Mouse (Mus musculus) forebrain, postnatal 0 days (tissue): Measurements from ENCODE around the gene Tpte. TPM values are rescaled to one million over a fixed set of nuclear protein-coding genes. Genes with fewer than 3 reads are reported as not detected.
"Not testable (repeated sequence)": the region's sequence is repeated elsewhere in the genome, so short reads cannot be mapped to it uniquely, and the experiment has no call there.

Experiments
- ATAC-seq: fragments of 200-750 bp; cut with Nextera tagmentation; 2 replicates; pipeline ENCODE4 v1.8.0; 2017; ENCODE audit warnings: mild to moderate bottlenecking, moderate library complexity
- DNase-seq: peaks from one replicate; pipeline ENCODE4 v3.0.0-alpha.2; 2015
- H3K27ac ChIP-seq: fragments of 300-500 bp; sonication (generic); 2 replicates; pipeline ENCODE4 v1.5.1; 2014; ENCODE audit warnings: low read depth, mild to moderate bottlenecking, antibody characterized with exemption, low read length, moderate library complexity, mixed read lengths
- H3K27me3 ChIP-seq: fragments of 300-500 bp; sonication (generic); 2 replicates; pipeline ENCODE4 v1.6.1; 2014; ENCODE audit warnings: mild to moderate bottlenecking, low read length, mixed read lengths; ENCODE audit not compliant: insufficient read depth
- H3K36me3 ChIP-seq: fragments of 300-500 bp; sonication (generic); 2 replicates; pipeline ENCODE4 v1.6.1; 2014; ENCODE audit warnings: mild to moderate bottlenecking, moderate library complexity; ENCODE audit not compliant: insufficient read depth
- H3K4me1 ChIP-seq: fragments of 300-500 bp; sonication (generic); 2 replicates; pipeline ENCODE4 v1.6.1; 2014; ENCODE audit warnings: antibody characterized with exemption; ENCODE audit not compliant: insufficient read depth
- H3K4me2 ChIP-seq: fragments of 300-500 bp; sonication (generic); 2 replicates; pipeline ENCODE4 v1.6.1; 2014; ENCODE audit warnings: low read depth, mild to moderate bottlenecking, moderate library complexity
- H3K4me3 ChIP-seq: fragments of 300-500 bp; sonication (generic); 2 replicates; pipeline ENCODE4 v1.5.1; 2014; ENCODE audit warnings: low read depth, low read length, mixed read lengths
- H3K9ac ChIP-seq: fragments of 300-500 bp; sonication (generic); 2 replicates; pipeline ENCODE4 v1.6.1; 2014; ENCODE audit warnings: mild to moderate bottlenecking
- H3K9me3 ChIP-seq: fragments of 300-500 bp; sonication (generic); 2 replicates; pipeline ENCODE4 v1.6.1; 2016; ENCODE audit warnings: low read length
- CTCF ChIP-seq: sonication (generic); IDR thresholded peaks from 2 replicates; pipeline ENCODE4 v1.5.1; 2016; ENCODE audit warnings: antibody characterized with exemption, control low read depth, low read depth
- WGBS: fragments of 180-500 bp; shearing (Covaris S2); extraction: QIAGEN DNeasy Blood & Tissue Kit; methylation state at CpG from one replicate; pipeline ENCODE4 v1.1.7; 2014; 5-methylcytosine and 5-hydroxymethylcytosine counted together
- polyA plus RNA-seq: library from polyadenylated mRNA; unstranded; fragments of >200 nt; fragmentation: Nextera tagmentation; extraction: Ambion mirVana; gene quantifications from 2 replicates; pipeline ENCODE4 v1.2.1, GENCODE M21; 2015
- total RNA-seq: library from RNA; depleted of rRNA; stranded (reverse); fragments of >200 nt; gene quantifications from 2 replicates; pipeline ENCODE4 v1.2.3, GENCODE M21; 2014

Tpte gene
- total and polyA plus RNA-seq, 2 experiments from 2014 or later = not detected

- H3K27me3 ChIP-seq = no peaks in the 10 kb centered on the region
- H3K4me1 ChIP-seq = no peaks in the 10 kb centered on the region
- no peak for TF ChIP-seq CTCF
- 72% methylated on average over 10 of the region's 10 CpGs for WGBS
- H3K4me2 ChIP-seq = no peak overlapping the region
- H3K9me3 ChIP-seq = no peaks in the 10 kb centered on the region
- no peak overlapping the region for H3K27ac ChIP-seq
- no peaks in the 10 kb centered on the region for H3K36me3 ChIP-seq
- ATAC-seq (no peak), DNase-seq (no peak)
- H3K9ac ChIP-seq = no peak overlapping the region
- H3K4me3 ChIP-seq = no peak overlapping the region
Measured at GRCm38 (mm10) chr8:22274641-22275040, 8.6 kb upstream of the Tpte start.

- no peak for TF ChIP-seq CTCF
- ATAC-seq (no peak), DNase-seq (no peak)
- H3K27ac ChIP-seq = no peak overlapping the region
- H3K4me1 ChIP-seq = 0 out of 2 replicates have a peak, but pooled peaks cover 4% of the 10 kb centered on the region
- 42% methylated on average over 2 of the region's 2 CpGs for WGBS
- H3K36me3 ChIP-seq = no peaks in the 10 kb centered on the region
- H3K4me3 ChIP-seq = no peak overlapping the region
- H3K27me3 ChIP-seq = no peaks in the 10 kb centered on the region
- no peaks in the 10 kb centered on the region for H3K9me3 ChIP-seq
- no peak overlapping the region for H3K4me2 ChIP-seq
- no peak overlapping the region for H3K9ac ChIP-seq
Measured at GRCm38 (mm10) chr8:22302326-22302725, 19.1 kb downstream of the Tpte start.

DNA sequence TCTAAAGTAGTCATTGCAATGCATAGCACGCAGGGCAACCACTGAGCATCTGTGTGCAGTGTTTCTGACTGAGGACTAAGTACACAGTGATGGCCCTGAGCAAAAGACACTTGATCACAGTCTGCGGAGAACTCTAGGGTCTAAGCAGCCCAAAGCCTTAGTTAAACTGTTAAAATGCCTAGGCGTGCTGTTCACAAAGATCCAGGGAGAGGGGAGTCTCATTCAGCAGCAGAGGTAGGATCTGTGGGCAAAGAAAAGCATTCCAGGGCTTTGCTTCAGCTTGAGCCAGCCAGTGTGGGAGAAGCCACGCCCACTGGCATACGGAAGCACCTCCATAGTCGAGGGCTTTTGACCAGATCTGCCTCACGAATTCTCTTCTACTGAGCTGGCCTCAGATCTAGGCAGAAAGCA lies 19.7 kb downstream of the Tpte start:
- Histone ChIP-seq H3K27me3 (no peaks in the 10 kb centered on the region), H3K27ac (no peak overlapping the region), H3K4me2 (peak overlapping the region; percentile 40), H3K9ac (no peak overlapping the region), H3K9me3 (no peaks in the 10 kb centered on the region), H3K4me1 (0 out of 2 replicates have a peak, but pooled peaks cover 4% of the 10 kb centered on the region), H3K4me3 (0 out of 2 replicates have a peak overlapping the region, but pooled peaks have one; percentile 9), H3K36me3 (no peaks in the 10 kb centered on the region)
- TF ChIP-seq CTCF = no peak
- WGBS = 9% methylated on average over 7 of the region's 7 CpGs
- peak; percentile 82 for ATAC-seq
- DNase-seq = peak; percentile 26

DNA sequence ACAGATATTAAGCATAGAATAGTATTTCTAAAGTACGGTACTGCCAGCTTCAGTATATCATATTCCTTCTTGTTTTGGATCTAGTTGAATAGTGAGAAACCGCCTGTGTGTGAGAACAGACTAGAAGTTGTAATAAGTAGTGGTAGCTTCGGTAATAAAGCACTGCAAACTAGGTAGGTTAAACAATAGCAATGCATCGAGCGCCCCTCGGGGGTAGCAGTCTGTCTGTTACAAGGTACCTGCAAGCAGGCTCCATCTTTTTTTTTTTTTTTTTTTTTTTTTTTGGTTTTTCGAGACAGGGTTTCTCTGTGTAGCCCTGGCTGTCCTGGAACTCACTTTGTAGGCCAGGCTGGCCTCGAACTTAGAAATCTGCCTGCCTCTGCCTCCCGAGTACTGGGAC lies 20.8 kb downstream of the Tpte start:
- H3K27me3 ChIP-seq, H3K4me1 ChIP-seq, DNase-seq, H3K36me3 ChIP-seq, H3K4me2 ChIP-seq, H3K4me3 ChIP-seq, H3K9ac ChIP-seq, H3K27ac ChIP-seq, H3K9me3 ChIP-seq, ATAC-seq: not testable (repeated sequence)
- 83% methylated on average over 8 of the region's 9 CpGs for WGBS

DNA sequence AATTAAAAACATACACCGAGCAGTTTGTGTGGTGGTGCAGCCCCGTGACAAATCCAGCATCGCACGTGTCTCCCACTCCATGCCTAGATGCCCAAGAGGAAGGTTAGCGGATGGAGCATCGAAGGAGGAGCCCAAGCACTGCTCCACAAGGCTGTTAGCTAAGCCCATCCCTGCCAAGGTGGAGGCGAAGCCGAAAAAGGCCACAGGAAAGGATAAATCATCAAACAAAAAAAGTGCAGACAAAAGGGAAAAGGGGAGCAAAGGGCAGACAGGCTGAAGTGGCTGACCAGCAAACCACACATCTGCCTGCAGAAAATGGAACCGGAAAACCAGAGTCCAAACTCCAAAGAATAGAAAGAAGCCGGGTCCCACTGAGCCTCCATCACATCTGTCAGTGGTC lies 23.8 kb downstream of the Tpte start:
- no peak for ATAC-seq
- no peaks in the 10 kb centered on the region for H3K9me3 ChIP-seq

DNA sequence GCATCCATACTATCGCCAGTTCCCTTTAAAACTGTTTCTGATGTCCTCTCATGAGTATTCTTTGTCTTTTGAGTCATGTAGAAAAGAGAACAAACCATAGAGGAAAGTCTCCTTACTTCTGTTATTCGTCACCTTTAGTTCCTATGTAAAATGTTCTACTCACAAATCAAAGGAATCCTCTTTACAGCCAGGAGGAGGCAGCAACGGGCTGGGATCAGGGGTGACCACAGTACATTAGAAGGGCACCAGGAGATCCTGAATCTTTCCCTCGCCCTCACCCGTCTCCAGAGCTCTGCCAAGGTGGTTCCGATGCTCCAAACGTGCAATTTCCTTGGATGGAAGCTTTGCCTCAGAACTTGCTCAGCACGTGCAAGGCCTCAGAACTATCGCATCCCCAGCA lies 28.2 kb downstream of the Tpte start:
- no peak for TF ChIP-seq CTCF
- Histone ChIP-seq H3K9ac (no peak overlapping the region), H3K4me2 (no peak overlapping the region), H3K36me3 (no peaks in the 10 kb centered on the region), H3K9me3 (no peaks in the 10 kb centered on the region), H3K4me1 (no peaks in the 10 kb centered on the region), H3K27me3 (no peaks in the 10 kb centered on the region), H3K4me3 (no peak overlapping the region), H3K27ac (no peak overlapping the region)
- ATAC-seq (no peak), DNase-seq (no peak)
- 73% methylated on average over 9 of the region's 9 CpGs for WGBS

More for the DNA sequence above, 23.8 kb downstream of the Tpte start:
- no peak for TF ChIP-seq CTCF
- Histone ChIP-seq H3K27me3 (no peaks in the 10 kb centered on the region), H3K36me3 (no peaks in the 10 kb centered on the region), H3K4me3 (no peak overlapping the region), H3K4me1 (0 out of 2 replicates have a peak, but pooled peaks cover 4% of the 10 kb centered on the region), H3K9ac (no peak overlapping the region), H3K27ac (no peak overlapping the region), H3K4me2 (no peak overlapping the region)
- 81% methylated on average over 10 of the region's 10 CpGs for WGBS
- DNase-seq = no peak

DNA sequence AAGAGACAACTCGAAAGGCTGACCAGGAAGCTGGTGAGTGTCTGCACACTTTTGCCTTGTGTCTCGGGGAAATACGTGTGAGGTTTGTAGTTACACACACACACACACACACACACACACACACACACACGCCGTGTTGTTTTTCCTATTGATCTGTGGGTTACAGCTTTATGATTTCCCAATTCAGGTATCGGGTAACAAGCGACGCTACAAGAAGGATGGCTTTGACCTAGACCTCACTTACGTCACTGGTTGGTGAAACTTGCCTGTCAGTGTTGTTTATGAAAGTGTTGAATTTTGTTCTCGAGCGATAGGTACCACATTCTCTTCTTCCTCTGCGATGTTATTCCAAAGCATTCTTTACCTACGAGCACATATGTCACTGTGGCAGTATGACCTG lies 52.2 kb downstream of the Tpte start:
- no peak for ATAC-seq
- no peak for DNase-seq
- Histone ChIP-seq H3K4me1 (no peaks in the 10 kb centered on the region), H3K4me2 (no peak overlapping the region), H3K27me3 (no peaks in the 10 kb centered on the region), H3K9me3 (no peaks in the 10 kb centered on the region), H3K36me3 (no peaks in the 10 kb centered on the region), H3K4me3 (no peak overlapping the region), H3K27ac (no peak overlapping the region), H3K9ac (no peak overlapping the region)
- whole genome bisulfite sequencing = 92% methylated on average over 13 of the region's 13 CpGs
- TF ChIP-seq CTCF = no peak

GRCm38 (mm10) chr8:22359359-22359758 lies 76.1 kb downstream of the Tpte start:
- Histone ChIP-seq H3K27me3 (no peaks in the 10 kb centered on the region), H3K27ac (no peak overlapping the region), H3K4me2 (no peak overlapping the region), H3K4me3 (no peak overlapping the region), H3K36me3 (no peaks in the 10 kb centered on the region), H3K4me1 (no peaks in the 10 kb centered on the region), H3K9ac (no peak overlapping the region), H3K9me3 (no peaks in the 10 kb centered on the region)
- 88% methylated on average over 6 of the region's 6 CpGs for WGBS
- ATAC-seq (no peak), DNase-seq (no peak)
- TF ChIP-seq CTCF = no peak
